Mouse (Mus musculus) midbrain, embryonic 11.5 days (tissue): ENCODE data around the gene Sergef. TPM values are rescaled to one million over a fixed set of nuclear protein-coding genes. Genes with fewer than 3 reads are reported as not detected.

Experiments used
- ATAC-seq: fragments of 200-750 bp; cut with Nextera tagmentation; 2 replicates; pipeline ENCODE4 v1.8.0; 2017; ENCODE audit warnings: moderate TSS enrichment, moderate library complexity; ENCODE audit not compliant: low FRiP score
- DNase-seq: peaks from one replicate; pipeline ENCODE4 v3.0.0; 2015; ENCODE audit warnings: low spot score; ENCODE audit errors: missing footprints
- H3K27ac ChIP-seq: fragments of 300-500 bp; sonication (generic); 2 replicates; pipeline ENCODE4 v1.5.1; 2014; ENCODE audit warnings: low read depth, low read length
- H3K27me3 ChIP-seq: fragments of 300-500 bp; sonication (generic); 2 replicates; pipeline ENCODE4 v1.6.1; 2014; ENCODE audit warnings: mild to moderate bottlenecking, low read length, moderate library complexity, mixed read lengths; ENCODE audit not compliant: control insufficient read depth, insufficient read depth
- H3K36me3 ChIP-seq: fragments of 300-500 bp; sonication (generic); 2 replicates; pipeline ENCODE4 v1.6.1; 2014; ENCODE audit warnings: mild to moderate bottlenecking, low read length, moderate library complexity, mixed read lengths; ENCODE audit not compliant: control insufficient read depth, insufficient read depth
- H3K4me1 ChIP-seq: fragments of 300-500 bp; sonication (generic); 2 replicates; pipeline ENCODE4 v1.6.1; 2014; ENCODE audit warnings: low read length; ENCODE audit not compliant: control insufficient read depth, insufficient read depth
- H3K4me2 ChIP-seq: fragments of 300-500 bp; sonication (generic); 2 replicates; pipeline ENCODE4 v1.6.1; 2014; ENCODE audit warnings: mild to moderate bottlenecking, moderate library complexity
- H3K4me3 ChIP-seq: fragments of 300-500 bp; sonication (generic); 2 replicates; pipeline ENCODE4 v1.5.1; 2014; ENCODE audit warnings: low read depth, low read length
- H3K9ac ChIP-seq: fragments of 300-500 bp; sonication (generic); 2 replicates; pipeline ENCODE4 v1.6.1; 2014; ENCODE audit warnings: low read length
- H3K9me3 ChIP-seq: fragments of 300-500 bp; sonication (generic); 2 replicates; pipeline ENCODE4 v1.6.1; 2016; ENCODE audit warnings: low read length; ENCODE audit not compliant: control insufficient read depth
- WGBS: fragments of 180-500 bp; shearing (Covaris S2); extraction: QIAGEN DNeasy Blood & Tissue Kit; methylation state at CpG from one replicate; pipeline ENCODE4 v1.1.7; 2014; 5-methylcytosine and 5-hydroxymethylcytosine counted together
- polyA plus RNA-seq: library from polyadenylated mRNA; unstranded; fragments of >200 nt; fragmentation: Nextera tagmentation; extraction: Ambion mirVana; gene quantifications from 2 replicates; pipeline ENCODE4 v1.2.1, GENCODE M21; 2014

Sergef gene
- polyA plus RNA-seq, 1 experiment from 2014 or later, result 15.7 TPM

- Histone ChIP-seq H3K9ac (no peak overlapping the region), H3K27me3 (no peaks in the 10 kb centered on the region), H3K36me3 (no peaks in the 10 kb centered on the region), H3K27ac (no peak overlapping the region), H3K4me2 (no peak overlapping the region), H3K4me3 (no peak overlapping the region), H3K9me3 (no peaks in the 10 kb centered on the region), H3K4me1 (no peaks in the 10 kb centered on the region; the same call in 1 of the 2 replicates)
- 96% methylated on average over 4 of the region's 4 CpGs for WGBS
- ATAC-seq (no peak), DNase-seq (no peak)
Observed at GRCm38 (mm10) chr7:46557996-46558395, 81.6 kb downstream of the Sergef start.

- DNase-seq, result peak; percentile 72
- no peak overlapping the region for H3K27ac ChIP-seq
- no peak for ATAC-seq
- no peak overlapping the region for H3K9ac ChIP-seq
- no peak overlapping the region for H3K4me3 ChIP-seq
- WGBS, result 85% methylated on average over 11 of the region's 11 CpGs
- no peaks in the 10 kb centered on the region for H3K27me3 ChIP-seq
- H3K4me1 ChIP-seq, result no peaks in the 10 kb centered on the region; the same call in 1 of the 2 replicates
- H3K36me3 ChIP-seq, result no peaks in the 10 kb centered on the region
- no peaks in the 10 kb centered on the region for H3K9me3 ChIP-seq
- no peak overlapping the region for H3K4me2 ChIP-seq
Observed at GRCm38 (mm10) chr7:46557387-46557786, 82.2 kb downstream of the Sergef start.

- DNase-seq (peak; percentile 88), ATAC-seq (peak; percentile 93)
- Histone ChIP-seq H3K4me3 (no peak overlapping the region), H3K4me2 (no peak overlapping the region), H3K4me1 (no peaks in the 10 kb centered on the region; the same call in 1 of the 2 replicates), H3K36me3 (no peaks in the 10 kb centered on the region), H3K9ac (peak overlapping the region; percentile 24; the same call in 1 of the 2 replicates), H3K27me3 (no peaks in the 10 kb centered on the region), H3K9me3 (no peaks in the 10 kb centered on the region), H3K27ac (no peak overlapping the region; the same call in 1 of the 2 replicates)
- 51% methylated on average over 13 of the region's 13 CpGs for WGBS
Observed at GRCm38 (mm10) chr7:46556358-46557118, 83.1 kb downstream of the Sergef start.

- Histone ChIP-seq H3K9me3 (no peaks in the 10 kb centered on the region), H3K4me2 (no peak overlapping the region), H3K4me1 (no peaks in the 10 kb centered on the region; the same call in 1 of the 2 replicates), H3K27ac (no peak overlapping the region), H3K36me3 (no peaks in the 10 kb centered on the region), H3K9ac (no peak overlapping the region), H3K4me3 (no peak overlapping the region), H3K27me3 (no peaks in the 10 kb centered on the region)
- 94% methylated on average over 7 of the region's 7 CpGs for WGBS
- ATAC-seq, result no peak
- peak; percentile 73 for DNase-seq
Observed at GRCm38 (mm10) chr7:46555731-46556130, 83.9 kb downstream of the Sergef start.

GRCm38 (mm10) chr7:46554855-46555254 is 84.8 kb downstream of the Sergef start:
- no peaks in the 10 kb centered on the region for H3K36me3 ChIP-seq
- WGBS, result 85% methylated on average over 9 of the region's 9 CpGs
- no peaks in the 10 kb centered on the region; the same call in 1 of the 2 replicates for H3K4me1 ChIP-seq
- H3K27ac ChIP-seq, result no peak overlapping the region
- H3K4me2 ChIP-seq, result no peak overlapping the region
- H3K9ac ChIP-seq, result no peak overlapping the region
- DNase-seq (peak; percentile 74), ATAC-seq (no peak)
- H3K4me3 ChIP-seq, result no peak overlapping the region
- H3K9me3 ChIP-seq, result no peaks in the 10 kb centered on the region
- H3K27me3 ChIP-seq, result no peaks in the 10 kb centered on the region

GRCm38 (mm10) chr7:46554003-46554402 is 85.6 kb downstream of the Sergef start:
- no peak overlapping the region for H3K4me3 ChIP-seq
- no peaks in the 10 kb centered on the region; the same call in 1 of the 2 replicates for H3K4me1 ChIP-seq
- H3K9me3 ChIP-seq, result no peaks in the 10 kb centered on the region
- no peak overlapping the region for H3K4me2 ChIP-seq
- no peak overlapping the region for H3K27ac ChIP-seq
- DNase-seq, result peak; percentile 10
- H3K9ac ChIP-seq, result no peak overlapping the region
- WGBS, result 74% methylated on average over 7 of the region's 7 CpGs
- ATAC-seq, result no peak
- no peaks in the 10 kb centered on the region for H3K36me3 ChIP-seq
- H3K27me3 ChIP-seq, result no peaks in the 10 kb centered on the region

GRCm38 (mm10) chr7:46551935-46552752 is 87.5 kb downstream of the Sergef start:
- 80% methylated on average over 20 of the region's 20 CpGs for WGBS
- no peak overlapping the region for H3K9ac ChIP-seq
- no peaks in the 10 kb centered on the region for H3K27me3 ChIP-seq
- no peak for ATAC-seq
- H3K9me3 ChIP-seq, result no peaks in the 10 kb centered on the region
- H3K4me1 ChIP-seq, result no peaks in the 10 kb centered on the region; the same call in 1 of the 2 replicates
- H3K27ac ChIP-seq, result no peak overlapping the region
- no peaks in the 10 kb centered on the region for H3K36me3 ChIP-seq
- no peak overlapping the region for H3K4me2 ChIP-seq
- peak; percentile 70 for DNase-seq
- H3K4me3 ChIP-seq, result no peak overlapping the region

GRCm38 (mm10) chr7:46551173-46551572 is 88.4 kb downstream of the Sergef start:
- no peak overlapping the region for H3K4me2 ChIP-seq
- WGBS, result 86% methylated on average over 7 of the region's 7 CpGs
- H3K9me3 ChIP-seq, result no peaks in the 10 kb centered on the region
- peak; percentile 12 for DNase-seq
- no peak overlapping the region for H3K9ac ChIP-seq
- no peak overlapping the region for H3K4me3 ChIP-seq
- no peaks in the 10 kb centered on the region; the same call in 1 of the 2 replicates for H3K4me1 ChIP-seq
- H3K36me3 ChIP-seq, result no peaks in the 10 kb centered on the region
- H3K27me3 ChIP-seq, result no peaks in the 10 kb centered on the region
- H3K27ac ChIP-seq, result no peak overlapping the region
- ATAC-seq, result no peak

- H3K4me1 ChIP-seq, result no peaks in the 10 kb centered on the region
- H3K9ac ChIP-seq, result no peak overlapping the region
- no peak overlapping the region for H3K4me2 ChIP-seq
- DNase-seq (peak; percentile 8), ATAC-seq (no peak)
- H3K36me3 ChIP-seq, result no peaks in the 10 kb centered on the region
- no peak overlapping the region for H3K4me3 ChIP-seq
- WGBS, result 83% methylated on average over 3 of the region's 3 CpGs
- H3K9me3 ChIP-seq, result no peaks in the 10 kb centered on the region
- no peak overlapping the region for H3K27ac ChIP-seq
- H3K27me3 ChIP-seq, result no peaks in the 10 kb centered on the region
Observed at GRCm38 (mm10) chr7:46548124-46548523, 91.5 kb downstream of the Sergef start.
